Mouse (Mus musculus) thymus, adult 2 months (tissue): Measurements from ENCODE around the gene Rhot1. TPM values are rescaled to one million over a fixed set of nuclear protein-coding genes. Genes with fewer than 3 reads are reported as not detected.

Source experiments
- DNase-seq: peaks from one replicate; pipeline ENCODE4 v3.0.0; 2021
- H3K27ac ChIP-seq: fragments of 200-500 bp; 2 replicates; pipeline ENCODE4 v1.5.1; 2012; ENCODE audit warnings: low read length, control low read depth; ENCODE audit not compliant: control insufficient read depth, insufficient read depth
- H3K27me3 ChIP-seq: fragments of 200-500 bp; 2 replicates; pipeline ENCODE4 v1.6.1; 2012; ENCODE audit warnings: mild to moderate bottlenecking, low read length, moderate library complexity, mixed read lengths; ENCODE audit not compliant: control insufficient read depth, insufficient read depth
- H3K36me3 ChIP-seq: fragments of 200-500 bp; 2 replicates; pipeline ENCODE4 v1.6.1; 2012; ENCODE audit warnings: mild to moderate bottlenecking, low read length, moderate library complexity; ENCODE audit not compliant: control insufficient read depth, insufficient read depth
- H3K4me1 ChIP-seq: fragments of 200-500 bp; replicated peaks from 2 replicates; pipeline ENCODE4 v1.6.1; 2012; ENCODE audit warnings: low read length; ENCODE audit not compliant: control insufficient read depth, insufficient read depth
- H3K4me3 ChIP-seq: fragments of 200-500 bp; 2 replicates; pipeline ENCODE4 v1.5.1; 2012; ENCODE audit warnings: mild to moderate bottlenecking, low read length, control low read depth, moderate library complexity; ENCODE audit not compliant: control insufficient read depth, insufficient read depth
- CTCF ChIP-seq: fragments of 200-500 bp; IDR thresholded peaks from 2 replicates; pipeline ENCODE4 v1.5.1; 2012; ENCODE audit warnings: mild to moderate bottlenecking, control low read depth, low read length, moderate library complexity, borderline replicate concordance; ENCODE audit not compliant: control insufficient read depth, poor library complexity, insufficient read depth; ENCODE audit errors: extremely low read depth
- POLR2A ChIP-seq: fragments of 200-500 bp; IDR thresholded peaks from 2 replicates; pipeline ENCODE4 v1.6.1; 2012; ENCODE audit warnings: mild to moderate bottlenecking, low read length, control low read depth, moderate library complexity; ENCODE audit not compliant: control insufficient read depth, poor library complexity, insufficient read depth; ENCODE audit errors: extremely low read depth
- whole genome bisulfite sequencing: fragments of 180-500 bp; shearing (Covaris S2); methylation state at CpG from one replicate; pipeline ENCODE4 v1.1.7; 2018; 5-methylcytosine and 5-hydroxymethylcytosine counted together
- polyA plus RNA-seq: library from polyadenylated mRNA; depleted of rRNA; stranded (reverse); fragments of >200 nt; gene quantifications from 2 replicates; pipeline ENCODE4 v1.2.3, GENCODE M21; 2012; rRNA removed

Rhot1 gene
- polyA plus RNA-seq: 11.7 and 13.7 TPM in 2 replicates

- Histone ChIP-seq H3K27ac (peak within 1 kb of the TSS; percentile 1; the same call in 1 of the 2 replicates), H3K4me3 (peak within 1 kb of the TSS; percentile 70), H3K27me3 (no peaks in the 10 kb centered on the region), H3K4me1 (peaks cover 3% of the 10 kb centered on the region), H3K36me3 (no peaks in the 10 kb centered on the region)
- TF ChIP-seq CTCF (peak; percentile 92), POLR2A (peak; percentile 78)
- peak; percentile 97 for DNase-seq
- WGBS: under 1% methylated on average over 78 of the region's 78 CpGs
Observed at GRCm38 (mm10) chr11:80208860-80209800, at the start of gene Rhot1. Rhot1 (plus strand) TSS chr11:80209019.

- no peak overlapping the region for H3K4me3 ChIP-seq
- no peaks in the 10 kb centered on the region for H3K27me3 ChIP-seq
- H3K27ac ChIP-seq: no peak overlapping the region
- DNase-seq: no peak
- TF ChIP-seq CTCF (no peak), POLR2A (no peak)
- 95% methylated on average over 4 of the region's 4 CpGs for WGBS
- H3K4me1 ChIP-seq: no peaks in the 10 kb centered on the region
- no peaks in the 10 kb centered on the region for H3K36me3 ChIP-seq
Observed at GRCm38 (mm10) chr11:80161041-80161440, 47.8 kb upstream of the Rhot1 start.

GRCm38 (mm10) chr11:80163362-80164116 lies 45.3 kb upstream of the Rhot1 start:
- no peak overlapping the region for H3K27ac ChIP-seq
- no peaks in the 10 kb centered on the region for H3K4me1 ChIP-seq

DNA sequence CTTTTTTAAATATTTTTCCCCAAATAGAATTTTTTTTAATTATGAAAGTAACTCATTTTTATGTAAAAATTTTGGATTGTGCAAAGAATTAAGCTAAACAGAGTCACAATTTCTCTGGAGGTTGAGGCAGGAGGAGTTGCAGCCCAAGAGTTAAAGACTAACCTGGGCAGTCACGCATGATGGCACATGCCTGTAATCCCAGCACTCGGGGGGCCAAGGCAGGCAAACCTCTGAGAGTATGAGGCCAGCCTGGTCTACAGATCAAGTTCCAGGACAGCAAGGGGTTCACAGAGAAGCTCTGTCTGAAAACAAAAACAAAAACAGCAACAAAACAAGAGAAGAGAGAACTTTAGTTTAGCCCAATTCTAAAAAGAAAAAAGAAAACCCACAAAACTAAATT lies 44.6 kb upstream of the Rhot1 start:
- H3K36me3 ChIP-seq: no peaks in the 10 kb centered on the region
- DNase-seq: no peak
- WGBS: 88% methylated on average over 2 of the region's 2 CpGs
- TF ChIP-seq CTCF: no peak
- TF ChIP-seq POLR2A: no peak
- H3K27ac ChIP-seq: no peak overlapping the region
- H3K4me1 ChIP-seq: no peaks in the 10 kb centered on the region
- H3K4me3 ChIP-seq: no peak overlapping the region
- H3K27me3 ChIP-seq: no peaks in the 10 kb centered on the region

More at GRCm38 (mm10) chr11:80163362-80164116, 45.3 kb upstream of the Rhot1 start:
- Histone ChIP-seq H3K4me3 (no peak overlapping the region), H3K36me3 (no peaks in the 10 kb centered on the region), H3K27me3 (no peaks in the 10 kb centered on the region)
- TF ChIP-seq POLR2A (no peak), CTCF (no peak)
- DNase-seq: no peak
- WGBS: 31% methylated on average over 7 of the region's 7 CpGs

DNA sequence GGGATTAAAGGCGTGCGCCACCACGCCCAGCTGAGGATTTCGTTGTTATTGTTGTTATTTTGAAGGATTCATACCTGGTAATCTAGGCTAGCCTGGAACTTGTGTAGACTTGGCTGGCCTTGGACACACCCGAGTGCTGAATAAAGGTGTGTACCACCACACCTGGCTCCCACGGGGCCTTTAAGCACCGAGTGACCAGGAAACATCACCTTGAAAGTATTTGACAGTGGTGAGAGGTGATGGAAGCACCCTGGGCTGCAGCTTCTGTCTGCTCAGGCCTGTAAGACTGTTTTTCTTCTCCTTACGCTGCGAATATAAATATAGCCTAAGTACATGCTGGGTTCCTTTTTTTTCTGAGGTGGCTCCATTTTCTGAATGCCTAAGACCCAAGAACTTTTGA lies 40.7 kb upstream of the Rhot1 start:
- TF ChIP-seq CTCF: no peak
- TF ChIP-seq POLR2A: no peak
- Histone ChIP-seq H3K27ac (0 out of 2 replicates have a peak overlapping the region, but pooled peaks have one; percentile 21), H3K36me3 (no peaks in the 10 kb centered on the region), H3K27me3 (no peaks in the 10 kb centered on the region), H3K4me1 (no peaks in the 10 kb centered on the region), H3K4me3 (no peak overlapping the region)
- 83% methylated on average over 9 of the region's 9 CpGs for WGBS
- DNase-seq: no peak

- DNase-seq: no peak
Observed at GRCm38 (mm10) chr11:80168611-80169249, 40.1 kb upstream of the Rhot1 start.

More at GRCm38 (mm10) chr11:80168611-80169249, 40.1 kb upstream of the Rhot1 start:
- Histone ChIP-seq H3K4me3 (no peak overlapping the region), H3K4me1 (no peaks in the 10 kb centered on the region), H3K36me3 (no peaks in the 10 kb centered on the region), H3K27me3 (no peaks in the 10 kb centered on the region), H3K27ac (no peak overlapping the region)
- TF ChIP-seq POLR2A: no peak
- TF ChIP-seq CTCF: no peak
- WGBS: 87% methylated on average over 4 of the region's 4 CpGs
